Mouse (Mus musculus): Measurements from ENCODE around the gene C1ql4.
"Not testable (repeated sequence)": the region's sequence is repeated elsewhere in the genome, so short reads cannot be mapped to it uniquely, and the experiment has no call there.

C1ql4 gene

GRCm38 (mm10) chr15:99098493-99098861, 10.9 kb upstream of the C1ql4 start:
- in situ Hi-C loops (cut with MboI, MseI): no loop called here

- in situ Hi-C loops (cut with MboI, MseI): no loop called here
Measured at GRCm38 (mm10) chr15:99097840-99098492, 10.3 kb upstream of the C1ql4 start.

- in situ Hi-C loops (cut with MboI, MseI): no loop called here
Measured at GRCm38 (mm10) chr15:99096831-99097500, 9.3 kb upstream of the C1ql4 start.

- in situ Hi-C loops (cut with MboI, MseI): no loop called here
Measured at GRCm38 (mm10) chr15:99096061-99096793, 8.6 kb upstream of the C1ql4 start.

GRCm38 (mm10) chr15:99095356-99095755, 7.7 kb upstream of the C1ql4 start:
- in situ Hi-C loops (cut with MboI, MseI): no loop called here

- in situ Hi-C loops (cut with MboI, MseI): no loop called here
Measured at GRCm38 (mm10) chr15:99094631-99095270, 7.1 kb upstream of the C1ql4 start.

- in situ Hi-C loops (cut with MboI, MseI): no loop called here
Measured at GRCm38 (mm10) chr15:99093291-99094258, 6.0 kb upstream of the C1ql4 start.

- in situ Hi-C loops (cut with MboI, MseI): no loop called here
Measured at GRCm38 (mm10) chr15:99092870-99093269, 5.3 kb upstream of the C1ql4 start, which contains the start of gene Dnajc22. Dnajc22 (plus strand) TSS chr15:99093170.

- in situ Hi-C loops (cut with MboI, MseI): no loop called here
Measured at GRCm38 (mm10) chr15:99089069-99089468, 1.5 kb upstream of the C1ql4 start.

- in situ Hi-C loops (cut with MboI, MseI): no loop called here
Measured at GRCm38 (mm10) chr15:99088292-99088691, 675 bp upstream of the C1ql4 start.

- in situ Hi-C loops (cut with MboI, MseI): no loop called here
Measured at GRCm38 (mm10) chr15:99085997-99086396, 1.6 kb downstream of the C1ql4 start.

- in situ Hi-C loops (cut with MboI, MseI): no loop called here
Measured at GRCm38 (mm10) chr15:99084618-99085017, 3.0 kb downstream of the C1ql4 start.

GRCm38 (mm10) chr15:99083867-99084557, 3.6 kb downstream of the C1ql4 start:
- in situ Hi-C loops (cut with MboI, MseI): no loop called here

GRCm38 (mm10) chr15:99083258-99083657, 4.4 kb downstream of the C1ql4 start:
- in situ Hi-C loops (cut with MboI, MseI): no loop called here

GRCm38 (mm10) chr15:99082840-99083239, 4.8 kb downstream of the C1ql4 start:
- in situ Hi-C loops (cut with MboI, MseI): no loop called here

GRCm38 (mm10) chr15:99082322-99082721, 5.3 kb downstream of the C1ql4 start:
- in situ Hi-C loops (cut with MboI, MseI): no loop called here

- in situ Hi-C loops (cut with MboI, MseI): no loop called here
Measured at GRCm38 (mm10) chr15:99079804-99080203, 7.8 kb downstream of the C1ql4 start.

- in situ Hi-C loops (cut with MboI, MseI): no loop called here
Measured at GRCm38 (mm10) chr15:99078181-99078910, 9.3 kb downstream of the C1ql4 start.

GRCm38 (mm10) chr15:99076011-99076410, 11.6 kb downstream of the C1ql4 start:
- in situ Hi-C loops (cut with MboI, MseI): not testable (repeated sequence)

Measured in T-helper 2 cell (primary cell).